Mouse (Mus musculus): Measurements from ENCODE around the gene Adap1.

The Adap1 gene

DNA sequence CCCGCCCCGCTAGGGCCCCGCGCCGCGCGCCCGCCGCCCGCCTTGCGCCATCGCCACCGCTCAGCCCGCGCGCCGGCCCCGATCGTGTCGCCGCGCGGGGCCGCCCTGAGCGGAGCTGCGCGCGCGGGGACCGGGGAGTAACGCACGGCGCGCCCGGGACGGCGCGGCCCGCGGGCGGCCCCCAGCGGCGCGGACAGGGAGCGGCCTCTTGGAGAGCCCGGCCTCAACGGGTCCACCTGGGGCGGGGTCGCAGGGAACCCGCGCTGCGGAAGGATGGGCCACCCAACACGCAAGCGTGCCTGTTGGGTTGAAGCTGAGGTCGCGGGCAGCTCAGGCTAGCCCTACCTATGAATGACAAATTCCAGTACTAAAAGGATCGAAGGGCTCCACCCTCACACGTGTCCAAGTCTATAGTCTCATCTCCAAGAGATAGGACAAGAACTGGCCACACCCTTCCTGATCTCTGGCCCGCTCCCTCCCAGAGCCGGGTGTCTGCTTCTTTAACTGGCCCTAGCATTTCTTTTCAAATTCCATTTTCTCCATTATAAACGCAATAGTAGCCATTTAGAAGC is at the start of gene Adap1:
Gene Adap1, minus strand, starts transcription at position 228 of the 572 bp plus-strand sequence.
- DNase-seq, result peak; percentile 58

GRCm38 (mm10) chr5:139374841-139375240 is 49.4 kb upstream of the Adap1 start:
- DNase-seq, result no peak

DNA sequence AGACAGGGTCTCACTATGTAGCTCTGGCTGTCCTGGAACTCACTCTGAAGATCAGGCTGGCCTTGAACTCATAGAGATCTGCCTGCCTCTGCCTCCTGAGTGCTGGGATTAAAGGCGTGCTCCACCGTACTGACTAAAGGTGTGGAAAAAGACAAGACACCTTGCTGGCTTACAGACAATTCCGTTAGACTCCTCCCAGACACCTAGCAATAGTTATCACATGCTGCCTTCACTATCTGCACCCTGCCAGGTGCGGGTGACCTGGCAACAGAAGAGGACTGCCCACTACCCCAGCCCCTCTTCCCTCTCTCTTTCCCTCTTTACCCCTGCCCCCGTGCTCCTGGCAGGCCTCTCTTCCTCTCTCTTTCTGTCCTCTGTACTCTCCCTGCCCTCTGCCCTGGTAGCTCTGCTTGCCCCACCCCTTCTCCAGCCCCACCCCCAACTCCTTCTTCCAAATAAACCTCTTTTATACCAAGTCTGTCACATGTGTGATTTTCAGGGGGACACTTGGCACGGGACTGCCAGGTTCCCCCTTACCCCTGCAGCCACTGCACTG is 48.5 kb upstream of the Adap1 start:
- DNase-seq, result no peak

- DNase-seq, result no peak
These were observed 47.7 kb upstream of the Adap1 start for GRCm38 (mm10) chr5:139373126-139373525.

GRCm38 (mm10) chr5:139371631-139372401 is 46.4 kb upstream of the Adap1 start:
- peak; percentile 93 for DNase-seq

DNA sequence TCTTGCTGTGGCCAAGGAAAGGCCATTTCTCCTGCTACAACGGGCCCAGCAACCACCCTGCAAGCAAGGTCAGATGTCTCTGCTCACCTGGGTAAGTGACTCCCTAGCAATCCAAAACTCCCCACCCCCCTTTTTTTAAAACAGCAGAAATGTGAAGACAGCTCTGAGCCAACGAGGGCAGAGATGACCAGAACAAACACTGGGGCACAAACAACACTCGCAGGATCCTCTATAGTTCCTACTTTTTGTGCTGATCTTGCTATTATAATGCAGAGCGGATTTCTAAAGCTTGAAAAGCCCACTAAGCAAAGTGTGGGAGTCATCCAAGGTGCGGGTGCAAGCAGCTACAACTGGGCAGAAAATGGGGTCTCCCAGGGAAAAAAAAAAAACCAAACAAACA is 45.7 kb upstream of the Adap1 start:
- DNase-seq, result no peak

- no peak for DNase-seq
These were observed 44.9 kb upstream of the Adap1 start for GRCm38 (mm10) chr5:139370336-139370735.

DNA sequence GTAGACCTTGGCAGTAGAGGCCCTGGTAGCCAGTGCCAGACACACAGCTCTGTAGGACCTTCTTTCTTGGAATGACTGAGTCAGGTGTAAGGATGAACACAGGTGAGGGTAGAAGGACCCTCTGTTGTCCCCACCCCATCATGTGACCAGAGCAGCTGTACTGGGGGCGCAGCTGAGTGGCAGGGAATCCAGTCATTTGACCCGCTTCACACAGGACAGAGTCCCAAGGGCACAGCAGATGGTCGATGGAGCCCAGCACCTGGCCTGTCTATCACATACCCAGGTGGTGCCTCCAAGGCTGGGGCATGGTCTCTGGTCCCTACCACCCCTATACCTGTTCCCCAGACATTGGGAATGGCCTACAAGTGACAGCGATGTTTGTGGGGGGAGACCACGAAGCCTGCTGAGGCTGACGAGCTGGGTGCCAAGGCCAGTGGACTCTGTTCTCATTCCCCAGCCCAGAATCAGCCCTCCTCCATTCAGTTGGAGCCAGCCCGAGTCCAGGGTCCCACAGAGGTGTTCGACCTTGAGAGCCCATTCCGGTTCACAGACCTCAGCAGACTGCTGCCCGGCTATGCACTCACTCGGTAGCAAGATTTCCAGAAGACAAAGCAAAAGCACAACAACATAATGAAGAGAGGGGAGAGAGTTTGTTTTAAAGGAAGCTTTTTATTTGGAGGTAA is 43.4 kb upstream of the Adap1 start:
- DNase-seq, result no peak

DNA sequence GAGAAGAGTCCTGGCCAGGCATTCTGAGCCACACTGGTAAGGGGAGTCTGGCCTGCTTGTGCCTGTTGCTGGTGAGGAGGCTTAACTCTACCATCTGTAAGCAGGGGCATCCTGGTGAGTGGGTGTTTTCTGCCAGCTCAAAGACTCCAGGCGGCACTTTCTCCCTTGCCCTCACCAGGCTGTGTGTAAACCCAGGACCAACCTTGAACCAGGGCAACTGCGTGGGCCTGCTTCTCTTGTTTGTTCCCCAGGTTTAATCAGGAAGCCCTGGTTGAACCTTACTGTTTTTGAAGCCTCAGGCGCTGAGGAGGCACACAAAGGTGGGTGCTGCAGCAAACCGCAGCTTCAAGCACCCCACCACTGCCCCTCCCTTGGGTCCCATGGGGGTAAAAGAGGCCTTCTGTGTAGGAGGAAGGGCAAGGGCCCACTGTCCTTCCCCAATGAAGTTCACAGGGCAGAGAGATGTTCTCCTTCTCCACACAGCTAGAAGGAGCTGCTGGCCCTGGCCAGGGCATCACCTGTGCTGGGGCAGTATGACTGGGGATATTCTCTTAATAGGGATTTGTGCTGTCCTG is 42.5 kb upstream of the Adap1 start:
- no peak for DNase-seq

DNA sequence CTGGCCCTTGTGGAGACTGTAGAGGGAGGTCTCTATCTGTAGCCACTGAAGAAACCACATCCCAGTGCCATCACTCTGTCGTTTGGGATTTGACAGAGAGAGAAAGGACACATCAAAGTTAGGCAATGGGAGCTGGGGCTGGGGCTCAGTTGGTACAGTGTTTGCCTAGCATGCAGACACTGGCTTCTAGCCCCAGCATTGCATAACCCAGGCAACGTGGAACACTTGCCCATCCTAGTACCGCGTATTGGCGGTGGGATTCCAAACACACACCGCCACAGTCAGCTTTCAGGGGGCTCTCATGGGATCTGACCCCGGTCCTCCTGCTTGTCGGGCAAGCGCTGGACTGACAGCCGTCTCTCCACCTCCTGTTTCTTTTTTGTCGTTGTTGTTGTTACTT is 41.1 kb upstream of the Adap1 start:
- no peak for DNase-seq

GRCm38 (mm10) chr5:139365827-139366226 is 40.4 kb upstream of the Adap1 start:
- DNase-seq, result no peak

DNA sequence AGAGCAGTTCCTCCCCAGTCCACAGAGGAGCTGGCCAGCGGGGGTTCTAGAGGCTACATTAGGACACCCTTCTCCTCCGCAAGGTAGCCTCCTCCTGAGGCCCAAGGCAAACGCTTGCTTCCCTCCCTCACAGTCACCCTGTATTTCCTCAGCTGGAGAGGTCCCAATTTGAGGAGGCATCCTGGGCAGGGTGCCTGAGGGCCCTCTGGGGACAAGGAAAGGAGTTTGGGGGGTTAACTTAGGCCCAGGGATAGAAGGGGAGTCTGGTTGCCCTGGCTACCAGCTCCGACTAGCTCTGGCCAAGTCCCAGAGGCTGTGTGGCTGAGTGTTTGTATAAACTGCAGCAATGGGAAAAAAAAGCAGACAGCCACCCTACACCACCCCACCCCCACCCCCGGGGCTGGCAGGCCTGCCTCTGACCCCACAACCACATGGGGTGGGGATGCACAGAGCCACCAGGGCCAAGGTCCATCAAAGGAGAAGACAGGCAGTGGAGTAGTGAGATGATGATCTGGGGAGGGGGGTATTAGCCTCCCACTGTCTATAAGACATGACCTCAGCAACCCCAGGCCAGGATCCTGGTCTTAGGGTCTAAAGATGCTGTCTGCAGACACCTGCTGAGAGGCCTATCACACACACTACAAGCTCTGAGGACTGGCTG is 39.6 kb upstream of the Adap1 start:
- DNase-seq, result peak; percentile 55

- peak; percentile 97 for DNase-seq
These were observed 39.0 kb upstream of the Adap1 start for GRCm38 (mm10) chr5:139364260-139364910.

- DNase-seq, result no peak
These were observed 38.4 kb upstream of the Adap1 start for GRCm38 (mm10) chr5:139363858-139364257.

GRCm38 (mm10) chr5:139359244-139359643 is 33.8 kb upstream of the Adap1 start:
- no peak for DNase-seq

GRCm38 (mm10) chr5:139358653-139359052 is 33.2 kb upstream of the Adap1 start:
- peak; percentile 56 for DNase-seq

- peak; percentile 90 for DNase-seq
These were observed 29.9 kb upstream of the Adap1 start for GRCm38 (mm10) chr5:139355235-139355772.

DNA sequence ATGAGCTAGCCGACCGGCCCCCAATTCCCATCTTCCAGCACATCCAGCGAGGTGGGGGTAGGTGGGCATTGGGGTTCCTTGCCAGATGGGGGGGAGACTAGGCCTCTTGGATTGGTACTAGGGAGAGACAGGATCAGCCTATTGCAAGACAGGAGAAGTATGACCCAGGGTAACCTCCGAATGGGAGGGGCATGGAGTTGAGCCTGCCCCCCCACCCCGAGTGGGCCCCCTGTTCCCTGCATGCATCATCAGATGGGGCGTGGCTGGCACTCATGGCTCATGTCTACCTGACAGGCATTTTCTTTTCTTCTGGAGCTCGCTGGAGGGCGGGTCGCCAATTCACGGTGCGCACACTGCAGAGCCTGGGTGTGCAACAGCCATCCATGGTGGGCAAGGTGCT is 28.5 kb upstream of the Adap1 start:
- DNase-seq, result no peak

GRCm38 (mm10) chr5:139353496-139353895 is 28.1 kb upstream of the Adap1 start:
- no peak for DNase-seq

- no peak for DNase-seq
These were observed 26.9 kb upstream of the Adap1 start, which contains the start of gene Cyp2w1 for GRCm38 (mm10) chr5:139352317-139352716. Gene Cyp2w1, plus strand, starts transcription at chr5:139352617.

DNA sequence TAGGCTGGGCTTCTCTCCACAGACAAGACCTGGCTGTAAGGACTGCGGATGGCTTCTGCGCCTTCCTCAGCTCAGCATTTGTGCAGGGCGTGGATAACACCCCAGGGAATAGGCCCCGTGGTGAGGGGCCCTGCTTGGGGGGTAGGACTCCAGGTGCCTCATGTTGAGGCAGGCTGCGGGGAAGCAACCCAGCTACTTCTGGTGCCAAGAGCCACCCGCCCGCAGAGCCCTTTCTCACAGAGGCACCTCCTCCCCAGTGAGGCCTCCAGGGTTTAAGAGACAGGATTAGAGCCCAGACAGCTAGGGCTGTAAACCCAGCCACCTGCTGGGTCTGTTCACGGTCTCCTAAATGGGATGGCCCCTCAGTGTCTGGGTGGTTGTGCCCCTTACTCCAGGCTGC is 26.2 kb upstream of the Adap1 start:
- no peak for DNase-seq

DNA sequence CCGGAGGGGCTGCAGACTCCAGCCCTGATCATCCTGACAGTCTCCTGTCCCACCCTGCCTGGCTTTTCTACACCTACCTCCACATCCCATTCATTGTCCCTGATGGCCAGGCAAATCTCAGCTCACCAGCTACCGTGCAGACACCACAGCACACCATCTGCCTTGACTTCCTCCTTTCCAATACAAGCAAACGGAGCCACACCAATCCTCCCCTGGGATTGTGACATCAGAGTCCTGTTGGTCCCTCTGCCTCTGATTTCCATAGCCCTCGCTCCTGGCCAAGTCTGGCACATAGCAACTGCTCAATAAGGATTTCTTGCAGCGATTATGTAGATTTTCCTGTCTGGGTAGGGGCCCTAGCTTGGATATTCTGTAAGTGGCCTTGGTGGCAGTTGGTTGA is 25.7 kb upstream of the Adap1 start, which contains the start of gene Cox19:
Gene Cox19, minus strand, starts transcription at position 285 of the 400 bp plus-strand sequence.
- DNase-seq, result no peak

Measured in lung, postnatal 14 days (tissue).